Mouse (Mus musculus) thymus, adult 2 months (tissue): ENCODE measurements around the gene Mcl1. TPM values are rescaled to one million over a fixed set of nuclear protein-coding genes. Genes with fewer than 3 reads are reported as not detected.
"Not testable (repeated sequence)": the region's sequence is repeated elsewhere in the genome, so short reads cannot be mapped to it uniquely, and the experiment has no call there.

ENCODE experiments used
- DNase-seq: peaks from one replicate; pipeline ENCODE4 v3.0.0; 2021
- H3K27ac ChIP-seq: fragments of 200-500 bp; 2 replicates; pipeline ENCODE4 v1.5.1; 2012; ENCODE audit warnings: low read length, control low read depth; ENCODE audit not compliant: control insufficient read depth, insufficient read depth
- H3K27me3 ChIP-seq: fragments of 200-500 bp; 2 replicates; pipeline ENCODE4 v1.6.1; 2012; ENCODE audit warnings: mild to moderate bottlenecking, low read length, moderate library complexity, mixed read lengths; ENCODE audit not compliant: control insufficient read depth, insufficient read depth
- H3K36me3 ChIP-seq: fragments of 200-500 bp; 2 replicates; pipeline ENCODE4 v1.6.1; 2012; ENCODE audit warnings: mild to moderate bottlenecking, low read length, moderate library complexity; ENCODE audit not compliant: control insufficient read depth, insufficient read depth
- H3K4me1 ChIP-seq: fragments of 200-500 bp; replicated peaks from 2 replicates; pipeline ENCODE4 v1.6.1; 2012; ENCODE audit warnings: low read length; ENCODE audit not compliant: control insufficient read depth, insufficient read depth
- H3K4me3 ChIP-seq: fragments of 200-500 bp; 2 replicates; pipeline ENCODE4 v1.5.1; 2012; ENCODE audit warnings: mild to moderate bottlenecking, low read length, control low read depth, moderate library complexity; ENCODE audit not compliant: control insufficient read depth, insufficient read depth
- CTCF ChIP-seq: fragments of 200-500 bp; IDR thresholded peaks from 2 replicates; pipeline ENCODE4 v1.5.1; 2012; ENCODE audit warnings: mild to moderate bottlenecking, control low read depth, low read length, moderate library complexity, borderline replicate concordance; ENCODE audit not compliant: control insufficient read depth, poor library complexity, insufficient read depth; ENCODE audit errors: extremely low read depth
- POLR2A ChIP-seq: fragments of 200-500 bp; IDR thresholded peaks from 2 replicates; pipeline ENCODE4 v1.6.1; 2012; ENCODE audit warnings: mild to moderate bottlenecking, low read length, control low read depth, moderate library complexity; ENCODE audit not compliant: control insufficient read depth, poor library complexity, insufficient read depth; ENCODE audit errors: extremely low read depth
- WGBS: fragments of 180-500 bp; shearing (Covaris S2); methylation state at CpG from one replicate; pipeline ENCODE4 v1.1.7; 2018; 5-methylcytosine and 5-hydroxymethylcytosine counted together
- polyA plus RNA-seq: library from polyadenylated mRNA; depleted of rRNA; stranded (reverse); fragments of >200 nt; gene quantifications from 2 replicates; pipeline ENCODE4 v1.2.3, GENCODE M21; 2012

Mcl1 gene
- polyA plus RNA-seq, 1 experiment = 145 TPM

DNA sequence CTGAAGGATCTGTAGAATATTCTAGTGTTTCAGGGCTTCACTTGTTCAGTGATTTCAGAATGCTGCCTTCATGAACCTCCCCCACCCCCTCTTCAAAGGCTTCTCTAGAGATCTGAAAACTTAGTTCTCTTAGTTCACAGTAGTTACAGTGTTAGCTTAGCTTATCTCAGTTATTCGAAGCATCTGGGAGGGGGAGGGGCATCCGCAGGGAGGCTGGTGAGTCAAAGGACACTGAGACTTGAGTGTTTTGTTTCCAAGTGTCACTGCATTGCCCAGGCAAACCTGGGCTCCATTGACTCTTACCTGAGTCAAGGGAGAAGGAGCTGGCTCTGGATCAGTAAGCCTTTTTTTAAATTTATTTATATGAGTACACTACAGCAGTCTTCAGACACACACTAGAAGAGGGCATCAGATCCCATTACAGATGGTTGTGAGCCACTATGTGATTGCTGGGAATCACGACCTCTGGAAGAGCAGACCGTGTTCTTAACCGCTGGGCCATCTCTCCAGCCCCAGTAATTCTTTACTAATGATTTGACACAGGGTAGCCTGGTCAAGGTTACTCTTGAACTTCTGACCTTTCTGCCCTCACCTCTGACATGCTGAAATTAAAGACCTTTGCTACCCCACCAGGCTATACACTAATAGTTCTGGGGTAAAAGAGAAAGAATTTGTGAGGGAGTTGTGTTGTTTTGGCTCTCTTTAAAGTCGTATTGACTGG is 7.7 kb downstream of the Mcl1 start:
- H3K36me3 ChIP-seq = peaks cover 35% of the 10 kb centered on the region
- H3K27ac ChIP-seq = peak overlapping the region; percentile 60
- no peaks in the 10 kb centered on the region for H3K27me3 ChIP-seq
- 62% methylated on average over 6 of the region's 6 CpGs for WGBS
- peak; percentile 81 for DNase-seq
- no peak overlapping the region for H3K4me3 ChIP-seq
- no peak for TF ChIP-seq CTCF
- TF ChIP-seq POLR2A = no peak
- H3K4me1 ChIP-seq = peaks cover 56% of the 10 kb centered on the region

- no peak for DNase-seq
Measured at GRCm38 (mm10) chr3:95667521-95667920, 8.9 kb downstream of the Mcl1 start.

DNA sequence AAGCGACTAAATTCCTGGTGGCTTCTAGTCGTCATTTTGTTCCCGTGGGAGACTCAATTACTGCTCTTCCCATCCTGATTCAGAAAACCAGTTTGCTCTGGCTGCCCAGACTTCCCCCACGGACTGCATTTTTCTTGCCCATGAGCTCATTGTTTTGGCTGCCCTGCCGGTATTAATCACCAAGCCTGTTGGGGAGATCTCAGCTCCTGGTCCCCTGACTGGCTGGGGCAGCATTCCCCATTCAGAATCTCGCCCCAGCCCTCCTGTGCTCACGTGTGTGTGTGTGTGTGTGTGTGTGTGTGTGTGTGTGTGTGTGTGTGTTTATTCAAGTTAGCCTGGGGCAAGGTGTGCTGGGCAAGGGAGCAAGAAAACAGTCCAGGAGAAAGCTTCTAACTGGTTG is 9.4 kb downstream of the Mcl1 start:
- Histone ChIP-seq H3K27me3 (no peaks in the 10 kb centered on the region), H3K27ac (peak overlapping the region; percentile 92), H3K4me3 (peak overlapping the region; percentile 7; the same call in 1 of the 2 replicates), H3K36me3 (peaks cover 20% of the 10 kb centered on the region), H3K4me1 (peaks cover 69% of the 10 kb centered on the region)
- TF ChIP-seq POLR2A (no peak), CTCF (no peak)
- WGBS = 68% methylated on average over 7 of the region's 7 CpGs
- no peak for DNase-seq

More at GRCm38 (mm10) chr3:95667521-95667920, 8.9 kb downstream of the Mcl1 start:
- H3K27me3 ChIP-seq = no peaks in the 10 kb centered on the region
- peaks cover 25% of the 10 kb centered on the region for H3K36me3 ChIP-seq
- 74% methylated on average over 4 of the region's 4 CpGs for WGBS
- peaks cover 67% of the 10 kb centered on the region for H3K4me1 ChIP-seq
- no peak overlapping the region for H3K4me3 ChIP-seq
- TF ChIP-seq POLR2A (no peak), CTCF (no peak)
- peak overlapping the region; percentile 92 for H3K27ac ChIP-seq

GRCm38 (mm10) chr3:95668589-95669308 is 10.2 kb downstream of the Mcl1 start:
- H3K4me3 ChIP-seq = no peak overlapping the region

GRCm38 (mm10) chr3:95669309-95669665 is 10.7 kb downstream of the Mcl1 start:
- TF ChIP-seq CTCF (no peak), POLR2A (no peak)
- Histone ChIP-seq H3K4me3 (no peak overlapping the region), H3K27me3 (no peaks in the 10 kb centered on the region), H3K4me1 (peaks cover 71% of the 10 kb centered on the region), H3K36me3 (peaks cover 8% of the 10 kb centered on the region), H3K27ac (peak overlapping the region; percentile 92)
- DNase-seq = peak; percentile 40
- WGBS = 10% methylated on average over 3 of the region's 3 CpGs

More at GRCm38 (mm10) chr3:95668589-95669308, 10.2 kb downstream of the Mcl1 start:
- no peak for TF ChIP-seq CTCF
- 0 out of 2 replicates have a peak, but pooled peaks have one; percentile 36 for TF ChIP-seq POLR2A
- Histone ChIP-seq H3K4me1 (peaks cover 71% of the 10 kb centered on the region), H3K36me3 (peaks cover 14% of the 10 kb centered on the region), H3K27me3 (no peaks in the 10 kb centered on the region), H3K27ac (peak overlapping the region; percentile 92)
- WGBS = 4% methylated on average over 7 of the region's 7 CpGs
- DNase-seq = peak; percentile 75

DNA sequence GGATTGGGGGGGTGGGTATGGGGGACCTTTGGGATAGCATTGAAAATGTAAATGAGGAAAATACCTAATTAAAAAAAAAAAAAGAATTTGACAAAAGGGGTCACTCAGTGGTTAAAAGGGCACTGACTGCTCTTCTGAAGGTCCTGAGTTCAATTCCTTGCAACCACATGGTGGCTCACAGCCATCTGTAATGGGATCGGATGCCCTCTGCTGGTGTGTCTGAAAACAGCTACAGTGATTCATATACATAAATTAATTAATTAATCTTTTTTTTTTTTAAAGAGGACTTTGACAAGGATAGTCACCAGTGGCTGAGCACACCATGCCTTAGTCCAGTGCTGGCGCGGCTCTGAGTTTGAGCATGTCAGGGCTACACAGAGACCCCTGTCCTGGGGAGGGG is 11.8 kb downstream of the Mcl1 start:
- not testable (repeated sequence) for DNase-seq, H3K27me3 ChIP-seq, H3K27ac ChIP-seq, H3K4me3 ChIP-seq, H3K36me3 ChIP-seq
- 95% methylated on average over 3 of the region's 3 CpGs for WGBS
- peaks cover 75% of the 10 kb centered on the region for H3K4me1 ChIP-seq
